Mouse (Mus musculus) heart, postnatal 0 days (tissue): ENCODE measurements at regions not wholly inside any gene's neighbourhood (a gene's known extent, or its start where the extent isn't known, plus 50 kb on each side); places are given as distances from the start of the nearest gene placed in this dataset.

ENCODE experiments used
- CTCF ChIP-seq: IDR thresholded peaks from 2 replicates; pipeline ENCODE4 v1.5.1; 2016; ENCODE audit warnings: antibody characterized with exemption, control low read depth, low read depth
- EP300 ChIP-seq: IDR thresholded peaks from 2 replicates; pipeline ENCODE4 v1.6.1; 2016; ENCODE audit warnings: antibody characterized with exemption, low read depth

DNA sequence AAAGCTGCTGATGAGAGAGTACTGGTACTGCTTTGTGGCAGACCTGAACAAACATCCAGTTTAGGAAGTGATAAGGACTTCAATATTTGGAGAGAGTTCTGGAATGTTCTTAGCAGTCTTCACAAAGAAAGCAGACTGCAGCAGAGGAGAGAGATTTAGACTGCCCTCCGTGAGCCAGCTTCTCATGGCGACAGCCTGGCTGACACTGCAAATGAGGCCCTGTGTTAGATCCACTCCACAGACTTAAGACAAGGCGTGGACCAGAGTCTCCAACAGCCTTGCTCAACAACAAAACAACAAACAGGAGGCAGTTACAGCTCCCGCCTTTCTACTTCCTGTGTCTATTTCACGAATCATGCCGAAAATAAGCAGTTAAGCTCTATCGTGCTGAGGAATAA, 81.9 kb downstream of the Gm21962 start:
- TF ChIP-seq CTCF (no peak), EP300 (no peak)
